Mouse (Mus musculus): ENCODE data around the gene Pam16. TPM values are rescaled to one million over a fixed set of nuclear protein-coding genes. Genes with fewer than 3 reads are reported as not detected.
"Not testable (repeated sequence)": the region's sequence is repeated elsewhere in the genome, so short reads cannot be mapped to it uniquely, and the experiment has no call there.

The Pam16 gene
- polyA plus RNA-seq, 1 experiment from 2014 or later: 161 TPM

DNA sequence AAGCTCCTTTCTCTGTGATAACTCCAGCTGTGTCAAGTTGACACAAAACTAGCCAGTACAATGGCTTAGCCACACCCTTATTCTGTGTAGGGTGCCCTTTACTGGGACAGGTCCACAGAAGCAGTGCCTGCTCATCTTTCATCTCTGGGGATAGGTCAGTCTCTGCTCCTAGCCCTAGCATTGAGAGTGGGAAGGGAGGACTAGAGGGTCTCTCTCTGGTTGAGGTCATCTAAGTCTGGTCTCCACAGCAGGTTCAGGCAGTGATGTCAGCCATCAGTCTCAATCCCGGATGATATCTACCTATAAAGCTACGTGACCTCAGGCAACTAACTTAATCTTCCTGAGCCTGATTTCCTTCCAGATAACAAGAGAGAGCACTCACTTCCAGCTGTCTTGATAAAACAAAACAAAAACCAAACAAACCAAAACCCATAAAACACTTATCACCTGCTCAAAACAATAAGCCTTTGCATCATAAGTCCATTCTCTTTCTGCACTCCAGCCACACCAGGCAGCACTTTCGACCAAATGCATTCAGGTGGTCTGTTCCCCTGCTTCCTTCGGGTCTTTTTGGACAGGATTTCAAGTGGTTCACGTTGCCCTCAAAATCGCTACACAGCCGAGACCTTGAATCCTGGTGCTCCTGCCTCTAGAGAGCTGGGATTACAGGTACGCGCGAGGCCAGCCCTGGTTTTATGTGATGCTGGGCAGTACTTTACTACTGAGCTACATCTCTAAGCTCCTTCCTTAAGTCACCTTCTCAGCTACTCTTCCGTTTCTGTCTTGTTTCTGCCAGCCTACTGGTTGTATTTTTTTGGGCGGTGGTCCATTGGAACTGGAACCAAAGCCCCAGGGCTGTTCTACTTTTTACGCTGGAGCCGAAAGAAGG, 38.9 kb downstream of the Pam16 start:
- Histone ChIP-seq H3K4me1 (replicated peaks) (peaks cover 16% of the 10 kb centered on the region), H3K9ac (peak overlapping the region; percentile 42), H3K27me3 (no peaks in the 10 kb centered on the region), H3K9me3 (no peaks in the 10 kb centered on the region), H3K4me3 (peak overlapping the region; percentile 49), H3K36me3 (0 out of 2 replicates have a peak, but pooled peaks cover 6% of the 10 kb centered on the region), H3K4me2 (peak overlapping the region; percentile 72), H3K27ac (replicated peaks) (peak overlapping the region; percentile 75)
- 12% methylated on average over 14 of the region's 14 CpGs for WGBS
- peak; percentile 27; the same call in 1 of the 2 replicates for ATAC-seq (ENCODE audit: low FRiP score, low read depth)

DNA sequence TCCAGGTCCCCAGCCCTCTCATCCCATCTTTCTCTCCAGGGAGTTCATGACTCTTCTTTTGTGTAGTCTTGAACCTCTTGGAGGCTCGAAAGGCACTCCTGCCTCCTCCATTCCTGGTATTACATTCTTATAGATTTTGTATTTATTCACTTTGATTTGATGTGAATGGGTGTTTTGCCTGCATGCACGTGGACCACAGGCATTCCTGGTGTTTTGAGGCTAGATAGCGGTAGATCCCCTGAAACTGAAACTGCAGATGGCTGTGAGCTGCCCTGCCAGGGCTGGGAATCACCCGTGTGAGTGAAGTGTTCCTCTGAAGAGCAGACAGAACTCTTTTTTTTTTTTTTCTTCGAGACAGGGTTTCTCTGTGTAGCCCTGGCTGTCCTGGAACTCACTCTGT, 40.4 kb downstream of the Pam16 start:
- Histone ChIP-seq H3K27ac (replicated peaks) (no peak overlapping the region), H3K9ac (no peak overlapping the region), H3K4me3 (no peak overlapping the region), H3K27me3 (no peaks in the 10 kb centered on the region), H3K4me2 (no peak overlapping the region), H3K36me3 (no peaks in the 10 kb centered on the region), H3K4me1 (replicated peaks) (peaks cover 16% of the 10 kb centered on the region), H3K9me3 (no peaks in the 10 kb centered on the region)
- 81% methylated on average over 5 of the region's 5 CpGs for WGBS
- no peak for ATAC-seq (ENCODE audit: low FRiP score, low read depth)

DNA sequence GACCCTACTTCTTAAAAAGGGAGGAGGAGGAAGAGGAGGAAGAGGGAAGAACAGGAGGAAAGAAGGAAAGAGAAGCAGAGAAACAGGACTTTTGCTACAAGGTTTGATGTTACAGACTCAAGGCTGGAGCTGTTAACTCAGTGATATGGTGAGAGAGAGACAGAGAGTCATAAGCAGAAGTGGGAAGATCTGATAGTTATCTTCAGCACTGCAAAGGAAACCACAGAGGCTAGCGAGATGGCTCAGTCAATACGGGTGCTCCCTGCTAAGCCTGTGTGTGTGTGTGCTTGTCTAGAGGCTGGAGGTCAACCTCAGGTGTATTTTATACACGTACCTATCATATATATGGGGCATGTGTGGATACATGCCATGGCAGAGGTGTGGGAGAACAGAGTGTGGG, 41.0 kb downstream of the Pam16 start:
- no peak for ATAC-seq (ENCODE audit: low FRiP score, low read depth)
- WGBS: 90% methylated on average over 3 of the region's 3 CpGs
- Histone ChIP-seq H3K4me3 (no peak overlapping the region), H3K4me1 (replicated peaks) (peaks cover 16% of the 10 kb centered on the region), H3K36me3 (no peaks in the 10 kb centered on the region), H3K27ac (replicated peaks) (no peak overlapping the region), H3K9ac (no peak overlapping the region), H3K9me3 (no peaks in the 10 kb centered on the region), H3K4me2 (no peak overlapping the region), H3K27me3 (no peaks in the 10 kb centered on the region)

DNA sequence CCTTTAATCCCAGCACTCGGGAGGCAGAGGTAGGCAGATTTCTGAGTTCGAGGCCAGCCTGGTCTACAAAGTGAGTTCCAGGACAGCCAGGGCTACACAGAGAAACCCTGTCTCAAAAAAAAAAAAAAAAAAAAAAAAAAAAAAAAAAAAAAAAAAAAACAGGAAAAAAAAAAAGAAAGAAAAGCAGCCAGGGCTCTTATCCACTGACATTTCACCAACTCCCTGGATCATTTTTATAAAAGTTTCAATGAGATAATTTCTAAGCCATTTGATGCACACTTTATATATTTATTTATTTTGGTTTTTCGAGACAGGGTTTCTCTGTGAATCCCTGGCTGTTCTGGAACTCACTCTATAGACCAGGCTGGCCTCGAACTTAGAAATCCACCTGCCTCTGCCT, 43.6 kb downstream of the Pam16 start:
- H3K27me3 ChIP-seq; H3K9ac ChIP-seq; H3K27ac ChIP-seq (replicated peaks); H3K9me3 ChIP-seq; ATAC-seq (ENCODE audit: low FRiP score, low read depth); H3K4me2 ChIP-seq; H3K4me1 ChIP-seq (replicated peaks); H3K4me3 ChIP-seq; H3K36me3 ChIP-seq: not testable (repeated sequence)
- WGBS: 86% methylated on average over 4 of the region's 4 CpGs

DNA sequence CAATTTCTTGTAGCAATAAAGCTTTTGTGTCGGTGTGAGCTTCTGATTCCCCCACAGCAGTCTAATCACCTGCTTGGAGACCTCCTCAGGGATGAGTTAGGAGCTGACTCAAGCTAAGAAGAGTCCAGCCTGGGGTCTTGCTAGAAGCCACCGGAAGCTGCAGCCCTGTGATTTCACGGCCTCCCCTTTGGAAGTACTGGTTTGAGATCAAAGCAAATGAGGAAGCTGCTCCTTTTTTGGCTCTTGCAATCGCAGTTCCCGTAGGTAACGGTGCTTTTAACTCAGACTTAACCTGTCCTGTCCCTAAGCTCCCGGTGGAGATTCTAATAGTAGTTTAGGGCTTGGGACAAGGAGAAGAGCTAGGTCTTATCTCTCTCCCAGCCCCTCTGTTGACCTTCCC, 46.2 kb downstream of the Pam16 start:
- H3K27ac ChIP-seq (replicated peaks): no peak overlapping the region
- 76% methylated on average over 7 of the region's 7 CpGs for WGBS
- H3K4me1 ChIP-seq (replicated peaks): no peaks in the 10 kb centered on the region
- no peaks in the 10 kb centered on the region for H3K9me3 ChIP-seq
- no peak for ATAC-seq (ENCODE audit: low FRiP score, low read depth)
- H3K36me3 ChIP-seq: no peaks in the 10 kb centered on the region
- H3K4me2 ChIP-seq: no peak overlapping the region
- no peak overlapping the region for H3K9ac ChIP-seq
- no peaks in the 10 kb centered on the region for H3K27me3 ChIP-seq
- H3K4me3 ChIP-seq: no peak overlapping the region

DNA sequence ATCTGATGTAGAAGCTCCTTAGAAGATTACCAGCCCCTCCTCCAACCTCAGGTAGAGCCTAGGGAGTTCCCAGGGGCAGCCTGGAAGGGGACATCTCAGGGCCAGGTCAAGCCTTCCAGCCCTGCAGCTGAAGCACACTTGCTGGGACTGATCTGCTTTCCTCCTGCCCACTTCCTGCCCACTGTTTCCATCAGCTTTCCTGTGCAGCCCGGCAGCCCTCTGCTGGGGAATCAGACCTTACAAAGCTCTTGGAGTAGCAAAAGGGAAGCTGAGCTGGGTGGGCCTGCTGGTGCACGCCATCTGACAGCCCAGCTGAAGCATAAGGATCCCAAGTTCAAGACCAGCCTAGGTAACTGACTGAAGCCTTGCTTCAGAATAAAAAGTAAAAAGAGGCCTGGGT, 47.9 kb downstream of the Pam16 start:
- Histone ChIP-seq H3K4me1 (replicated peaks) (no peaks in the 10 kb centered on the region), H3K4me3 (no peak overlapping the region), H3K9ac (no peak overlapping the region), H3K27me3 (no peaks in the 10 kb centered on the region), H3K4me2 (no peak overlapping the region), H3K27ac (replicated peaks) (no peak overlapping the region), H3K36me3 (no peaks in the 10 kb centered on the region), H3K9me3 (no peaks in the 10 kb centered on the region)
- no peak for ATAC-seq (ENCODE audit: low FRiP score, low read depth)
- 57% methylated on average over 2 of the region's 2 CpGs for WGBS

DNA sequence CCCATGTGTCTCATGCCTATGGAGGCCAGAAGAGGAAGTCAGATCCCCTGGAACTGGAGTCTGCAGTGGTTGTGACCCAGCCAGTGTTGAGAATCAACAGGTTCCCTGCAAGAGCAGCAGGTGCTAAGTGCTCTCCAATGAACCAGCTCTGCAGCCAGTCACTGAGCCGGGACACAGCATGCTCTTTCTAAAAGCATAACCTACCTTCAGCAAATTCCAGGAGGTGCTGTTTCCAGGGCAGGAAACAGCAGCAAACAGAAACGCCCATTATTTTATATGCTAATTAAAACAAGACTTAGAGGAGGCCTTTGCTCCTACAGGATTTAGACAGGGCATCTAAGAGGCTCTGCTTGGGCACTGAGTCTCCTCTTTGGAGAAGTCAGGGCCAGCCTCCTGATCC, 48.8 kb downstream of the Pam16 start:
- Histone ChIP-seq H3K36me3 (no peaks in the 10 kb centered on the region), H3K27me3 (no peaks in the 10 kb centered on the region), H3K4me2 (no peak overlapping the region), H3K9me3 (no peaks in the 10 kb centered on the region), H3K27ac (replicated peaks) (no peak overlapping the region), H3K4me1 (replicated peaks) (0 out of 2 replicates have a peak, but pooled peaks cover 2% of the 10 kb centered on the region), H3K4me3 (no peak overlapping the region), H3K9ac (no peak overlapping the region)
- no peak for ATAC-seq (ENCODE audit: low FRiP score, low read depth)
- WGBS: 45% methylated on average over 2 of the region's 2 CpGs

DNA sequence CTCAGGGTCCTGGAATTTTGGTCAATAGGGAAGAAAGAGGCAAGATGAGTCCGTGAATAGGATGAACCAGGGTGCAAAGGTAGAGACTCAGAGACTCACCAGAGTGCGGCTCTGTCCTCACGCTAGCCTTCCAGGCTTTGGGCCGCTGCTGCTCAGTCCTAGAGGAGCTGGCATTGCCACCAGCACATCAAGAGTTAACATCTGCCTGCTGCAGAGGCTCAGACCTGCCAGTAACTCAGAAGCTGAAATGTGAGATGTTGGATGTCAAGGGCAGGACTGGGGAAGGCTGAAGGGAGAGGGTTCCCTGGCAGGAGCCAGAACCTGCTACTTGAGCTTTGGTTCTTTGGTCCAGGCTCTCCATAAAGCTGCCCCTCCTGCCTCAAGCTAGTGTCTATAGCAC, 54.1 kb downstream of the Pam16 start:
- H3K27ac ChIP-seq (replicated peaks): no peak overlapping the region
- H3K9me3 ChIP-seq: no peaks in the 10 kb centered on the region
- H3K9ac ChIP-seq: no peak overlapping the region
- no peaks in the 10 kb centered on the region for H3K36me3 ChIP-seq
- no peak overlapping the region for H3K4me3 ChIP-seq
- 0 out of 2 replicates have a peak, but pooled peaks cover 6% of the 10 kb centered on the region for H3K4me1 ChIP-seq (replicated peaks)
- no peak overlapping the region for H3K4me2 ChIP-seq
- no peaks in the 10 kb centered on the region for H3K27me3 ChIP-seq
- no peak for ATAC-seq (ENCODE audit: low FRiP score, low read depth)
- WGBS: 54% methylated on average over 4 of the region's 4 CpGs

DNA sequence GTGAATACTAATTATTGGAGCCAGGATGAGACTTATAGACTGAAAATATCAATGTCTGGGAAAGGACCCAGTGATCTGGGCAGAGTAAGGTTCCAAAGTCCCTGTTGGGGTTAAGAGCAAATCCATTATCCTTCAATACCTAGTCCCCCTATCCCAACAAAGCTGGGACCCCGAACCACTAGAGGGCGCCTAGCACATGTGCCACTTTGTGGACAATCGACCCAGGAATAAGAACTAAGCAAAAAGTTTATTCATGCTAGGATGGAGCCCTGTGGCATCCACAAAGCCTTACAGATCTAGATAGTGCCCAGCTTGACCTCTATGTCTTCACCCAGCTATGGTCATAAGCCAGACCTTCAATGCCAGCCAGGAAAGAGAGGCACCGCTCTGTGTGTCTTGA, 56.9 kb downstream of the Pam16 start:
- no peak overlapping the region for H3K9ac ChIP-seq
- 17% methylated on average over 4 of the region's 4 CpGs for WGBS
- H3K36me3 ChIP-seq: no peaks in the 10 kb centered on the region
- no peaks in the 10 kb centered on the region for H3K27me3 ChIP-seq
- H3K4me3 ChIP-seq: no peak overlapping the region
- no peak overlapping the region for H3K27ac ChIP-seq (replicated peaks)
- H3K4me2 ChIP-seq: no peak overlapping the region
- no peak for ATAC-seq (ENCODE audit: low FRiP score, low read depth)
- 0 out of 2 replicates have a peak, but pooled peaks cover 6% of the 10 kb centered on the region for H3K4me1 ChIP-seq (replicated peaks)
- no peaks in the 10 kb centered on the region for H3K9me3 ChIP-seq

Other genes with a start within 250 kb of the Pam16 start
- 4.4 and 4.9 TPM in 2 replicates for gene Adcy9, start 204.5 kb downstream of the Pam16 start, polyA plus RNA-seq (2015; fragmentation: Nextera tagmentation; extraction: Ambion mirVana)
- gene Srl, start 83.2 kb downstream of the Pam16 start, polyA plus RNA-seq (2015; fragmentation: Nextera tagmentation; extraction: Ambion mirVana): 21.4 and 22.9 TPM in 2 replicates
- 7.2 and 8.2 TPM in 2 replicates for gene Tfap4, start 65.1 kb downstream of the Pam16 start, polyA plus RNA-seq (2015; fragmentation: Nextera tagmentation; extraction: Ambion mirVana)
- 17.0 and 19.7 TPM in 2 replicates for gene Glis2, start 30.3 kb downstream of the Pam16 start, polyA plus RNA-seq (2015; fragmentation: Nextera tagmentation; extraction: Ambion mirVana)
- gene Vasn, start 15.0 kb upstream of the Pam16 start, polyA plus RNA-seq (2015; fragmentation: Nextera tagmentation; extraction: Ambion mirVana): 5.9 and 6.4 TPM in 2 replicates
- 63.7 and 63.9 TPM in 2 replicates for gene Dnaja3, start 15.0 kb upstream of the Pam16 start, polyA plus RNA-seq (2015; fragmentation: Nextera tagmentation; extraction: Ambion mirVana)
- gene Coro7, start 54.8 kb upstream of the Pam16 start, polyA plus RNA-seq (2015; fragmentation: Nextera tagmentation; extraction: Ambion mirVana): 32.8 and 37.2 TPM in 2 replicates
- gene Nmral1, start 94.4 kb upstream of the Pam16 start, polyA plus RNA-seq (2015; fragmentation: Nextera tagmentation; extraction: Ambion mirVana): 64.5 and 68.4 TPM in 2 replicates
- gene Hmox2, start 101.4 kb upstream of the Pam16 start, polyA plus RNA-seq (2015; fragmentation: Nextera tagmentation; extraction: Ambion mirVana): 108 and 109 TPM in 2 replicates
- 125 and 134 TPM in 2 replicates for gene Cdip1, start 165.3 kb upstream of the Pam16 start, polyA plus RNA-seq (2015; fragmentation: Nextera tagmentation; extraction: Ambion mirVana)
- gene 4930562C15Rik, start 210.4 kb upstream of the Pam16 start, polyA plus RNA-seq (2015; fragmentation: Nextera tagmentation; extraction: Ambion mirVana): 0.26 and 0.43 TPM in 2 replicates